ENCODE assay signal across 11 mouse cellular contexts in genomic region chr7:78497819-78498218, GRCm38 (mm10).
DNase-seq lines count a peak whose midpoint lies in the region; ATAC-seq lines count a peak whose summit lies in the region.
"Had no signal": no experiment of that assay in that cellular context is flagged by ENCODE, and none has a peak within 500 bp of the region (broad histone marks: within the 10 kb centered on the region; RNA-seq: fewer than 3 reads in every experiment).

No protein-coding gene starts in this region.

- intact Hi-C loops in heart, postnatal 10 days (cut with DNase I): no loop called here

- H3K9me3 ChIP-seq in heart, embryonic 11.5 days (replicated peaks; ENCODE audit: control insufficient read depth, low read length): no peaks in the 10 kb centered on the region
- no peaks in the 10 kb centered on the region for H3K9me3 ChIP-seq in neural tube, embryonic 15.5 days (replicated peaks)
- no peaks in the 10 kb centered on the region for H3K9me3 ChIP-seq in limb, embryonic 11.5 days (ENCODE audit: control insufficient read depth, low read length)
- H3K9me3 ChIP-seq: forebrain, embryonic 15.5 days had no signal

- ATAC-seq in heart, embryonic 11.5 days (replicated peaks; ENCODE audit: insufficient number of reproducible peaks, low FRiP score, low TSS enrichment): no peak
- ATAC-seq in neural tube, embryonic 15.5 days (ENCODE audit: low FRiP score): no peak
- no peak for ATAC-seq in limb, embryonic 11.5 days (ENCODE audit: insufficient number of reproducible peaks, low FRiP score, low TSS enrichment, low read depth)
- ATAC-seq: forebrain, embryonic 15.5 days had no signal

- H3K36me3 ChIP-seq in heart, embryonic 11.5 days (ENCODE audit: control insufficient read depth, insufficient read depth, low read length): no peaks in the 10 kb centered on the region
- peaks cover 10% of the 10 kb centered on the region; the same call in 1 of the 2 replicates for H3K36me3 ChIP-seq in neural tube, embryonic 15.5 days
- no peaks in the 10 kb centered on the region for H3K36me3 ChIP-seq in limb, embryonic 11.5 days (ENCODE audit: control insufficient read depth, insufficient read depth, low read length)
- H3K36me3 ChIP-seq: forebrain, embryonic 15.5 days had no signal

- H3K4me2 ChIP-seq in heart, embryonic 11.5 days: no peak overlapping the region
- H3K4me2 ChIP-seq in neural tube, embryonic 15.5 days: no peak overlapping the region
- H3K4me2 ChIP-seq in limb, embryonic 11.5 days (ENCODE audit: low read depth, severe bottlenecking): no peak overlapping the region
- H3K4me2 ChIP-seq: forebrain, embryonic 15.5 days had no signal

- no peaks in the 10 kb centered on the region for H3K27me3 ChIP-seq in heart, embryonic 11.5 days (ENCODE audit: control insufficient read depth, insufficient read depth, low read length)
- H3K27me3 ChIP-seq in neural tube, embryonic 15.5 days (replicated peaks): no peaks in the 10 kb centered on the region
- no peaks in the 10 kb centered on the region for H3K27me3 ChIP-seq in limb, embryonic 11.5 days (ENCODE audit: control insufficient read depth, insufficient read depth, low read length)
- H3K27me3 ChIP-seq: forebrain, embryonic 15.5 days had no signal

- WGBS in heart, embryonic 11.5 days (ENCODE audit: insufficient replicate concordance): 44% methylated on average over 7 of the region's 7 CpGs
- 58% methylated on average over 7 of the region's 7 CpGs for WGBS in neural tube, embryonic 15.5 days
- WGBS in limb, embryonic 11.5 days: 42% methylated on average over 7 of the region's 7 CpGs

- H3K4me1 ChIP-seq in heart, embryonic 11.5 days (ENCODE audit: control insufficient read depth, insufficient read depth, low read length): no peaks in the 10 kb centered on the region
- peaks cover 4% of the 10 kb centered on the region; the same call in 1 of the 2 replicates for H3K4me1 ChIP-seq in neural tube, embryonic 15.5 days
- no peaks in the 10 kb centered on the region for H3K4me1 ChIP-seq in limb, embryonic 11.5 days (ENCODE audit: control insufficient read depth, insufficient read depth, low read length)
- H3K4me1 ChIP-seq: forebrain, embryonic 15.5 days had no signal

- no peak overlapping the region for H3K4me3 ChIP-seq in heart, embryonic 11.5 days (ENCODE audit: low read depth, low read length)
- H3K4me3 ChIP-seq in neural tube, embryonic 15.5 days (replicated peaks): no peak overlapping the region
- H3K4me3 ChIP-seq in limb, embryonic 11.5 days (ENCODE audit: low read depth, low read length): no peak overlapping the region
- H3K4me3 ChIP-seq: forebrain, embryonic 15.5 days had no signal

- H3K27ac ChIP-seq in heart, embryonic 11.5 days (ENCODE audit: low read depth, low read length): no peak overlapping the region
- no peak overlapping the region for H3K27ac ChIP-seq in neural tube, embryonic 15.5 days (replicated peaks)
- H3K27ac ChIP-seq in limb, embryonic 11.5 days (replicated peaks; ENCODE audit: low read depth, low read length): no peak overlapping the region
- H3K27ac ChIP-seq: forebrain, embryonic 15.5 days; liver, embryonic 14.5 days had no signal

- H3K9ac ChIP-seq in heart, embryonic 11.5 days (ENCODE audit: low read depth, low read length): no peak overlapping the region
- no peak overlapping the region for H3K9ac ChIP-seq in neural tube, embryonic 15.5 days (replicated peaks)
- H3K9ac ChIP-seq in limb, embryonic 11.5 days (ENCODE audit: low read length): no peak overlapping the region
- H3K9ac ChIP-seq: forebrain, embryonic 15.5 days; liver, embryonic 14.5 days had no signal

- DNase-seq in heart, postnatal 10 days: peak; percentile 18 to 30
- DNase-seq in neural tube, embryonic 10.5 days (ENCODE audit: extremely low spot score, low spot score): peak; percentile 29
- DNase-seq in adrenal gland, postnatal 14 days: peak; percentile 63
- DNase-seq in limb, embryonic 11.5 days (ENCODE audit: low spot score): peak; percentile 70
- no peak for DNase-seq in natural killer cell, adult 2 months (ENCODE audit: low spot score in 2 of 2)
- DNase-seq in frontal cortex, postnatal 14 days (ENCODE audit: low spot score in 2 of 2): no peak
- DNase-seq: thymus, adult 2 months had no signal

Comparison
In these comparisons a context has a peak if more than half of its experiments do, and no peak if none do; other contexts are left out.
1. DNase-seq: peak in heart, postnatal 10 days (2 of 2), neural tube, embryonic 10.5 days (single experiment), adrenal gland, postnatal 14 days (single experiment) and limb, embryonic 11.5 days (single experiment); none in natural killer cell, adult 2 months (0 of 2) and frontal cortex, postnatal 14 days (0 of 2).